Mouse (Mus musculus) liver, postnatal 0 days (tissue): ENCODE results near the gene Tlnrd1.

ENCODE experiments used
- CTCF ChIP-seq: sonication (generic); IDR thresholded peaks from 2 replicates; pipeline ENCODE4 v1.5.1; 2016; ENCODE audit warnings: antibody characterized with exemption, low read depth
- EP300 ChIP-seq: IDR thresholded peaks from 2 replicates; pipeline ENCODE4 v1.6.1; 2016; ENCODE audit warnings: antibody characterized with exemption, low read depth, mild to moderate bottlenecking

DNA sequence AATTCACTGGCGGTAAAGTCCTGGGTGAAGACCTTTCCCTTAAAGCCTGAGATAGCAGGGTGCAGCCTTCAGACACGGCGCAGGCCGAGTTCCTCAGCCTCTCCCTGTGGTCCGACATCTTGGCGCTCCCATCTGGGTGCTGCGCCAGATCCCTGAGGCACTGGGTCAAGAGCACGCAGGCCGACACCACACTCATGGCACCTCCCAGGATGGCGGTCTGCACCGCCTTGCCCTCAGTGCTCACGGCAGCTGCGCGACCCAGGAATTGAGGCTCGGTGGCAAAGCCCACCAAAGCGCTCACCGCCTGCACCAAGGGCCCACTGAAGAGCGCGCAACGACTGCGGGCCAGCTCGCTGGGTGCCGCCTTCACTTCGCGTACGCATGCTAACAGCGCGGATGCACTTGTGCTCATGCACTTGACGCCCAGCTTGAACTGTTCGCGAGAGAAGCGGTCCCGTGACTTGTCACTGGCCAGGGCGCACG is 1.9 kb downstream of the Tlnrd1 start:
- TF ChIP-seq CTCF (no peak), EP300 (no peak)
